Mouse (Mus musculus) CD8-positive naive resting alpha-beta T cell, adult 2 months (primary cell): Measurements from ENCODE around the gene P4htm.
"Not testable (repeated sequence)": the region's sequence is repeated elsewhere in the genome, so short reads cannot be mapped to it uniquely, and the experiment has no call there.

Experiments used
- DNase-seq, 2 experiments: peaks; one replicate each; pipeline ENCODE4 v3.0.0; 2022; ENCODE audit warnings: low read depth in 2 of 2, low spot score in 2 of 2

P4htm gene

DNA sequence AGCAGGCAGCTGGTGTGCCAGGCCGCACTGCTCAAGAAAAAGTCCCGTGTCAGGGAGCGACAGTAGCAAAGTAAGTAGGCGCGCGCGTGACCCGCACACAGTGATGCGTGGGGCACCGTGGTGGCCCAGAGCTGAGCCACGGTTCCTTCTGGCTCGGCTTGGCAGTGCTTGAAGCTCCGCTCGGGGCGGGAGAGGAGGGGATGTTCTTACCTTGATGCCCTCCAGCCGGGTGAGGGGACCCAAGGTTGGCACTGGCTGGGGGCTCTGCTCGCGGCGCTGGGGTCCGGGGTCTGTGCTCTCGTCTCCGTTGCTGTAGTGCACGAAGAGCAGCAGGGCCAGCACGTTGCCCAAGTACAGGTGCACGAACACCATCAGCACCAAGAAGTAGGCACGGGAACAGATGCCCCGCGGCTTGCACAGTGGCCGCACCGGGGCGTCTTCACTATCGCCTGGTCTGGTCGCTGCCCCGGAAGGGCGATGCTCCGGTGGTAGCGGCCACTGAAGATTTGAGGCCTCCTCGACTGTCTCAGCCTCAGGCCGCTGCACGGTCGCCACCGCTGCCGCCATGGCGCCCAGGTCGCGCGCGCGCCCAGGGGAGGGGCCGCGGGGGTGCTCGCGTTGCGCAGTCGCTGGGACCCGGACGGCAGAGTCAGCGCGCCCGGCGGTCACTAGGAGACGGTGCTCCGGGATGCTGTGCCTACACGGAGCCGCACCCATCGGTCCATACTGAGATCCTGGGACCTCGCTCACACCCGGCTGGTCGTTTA is at the start of gene P4htm:
Gene P4htm (minus strand): TSS at position 670 of the 767 bp plus-strand sequence.
- peak; percentile 37 to 48 for DNase-seq

DNA sequence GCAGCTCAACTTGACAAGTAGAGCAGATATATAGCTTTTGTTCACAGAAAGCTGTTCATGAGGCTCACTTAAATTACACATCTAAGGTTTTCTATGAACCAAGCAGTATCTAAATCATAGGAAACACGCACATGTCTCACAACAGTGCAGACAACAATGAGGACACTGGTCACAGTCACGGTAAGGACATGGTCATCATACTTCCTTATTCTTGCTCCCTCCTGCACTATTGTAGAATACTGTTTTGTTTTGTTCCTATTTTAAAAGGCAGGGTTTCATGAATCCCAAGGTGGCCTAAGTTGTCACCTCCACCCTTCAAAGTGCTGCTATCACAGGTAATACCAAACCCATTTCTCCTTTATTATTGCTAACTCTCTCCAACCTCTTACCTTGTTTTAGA is 42.4 kb upstream of the P4htm start:
- no peak for DNase-seq

DNA sequence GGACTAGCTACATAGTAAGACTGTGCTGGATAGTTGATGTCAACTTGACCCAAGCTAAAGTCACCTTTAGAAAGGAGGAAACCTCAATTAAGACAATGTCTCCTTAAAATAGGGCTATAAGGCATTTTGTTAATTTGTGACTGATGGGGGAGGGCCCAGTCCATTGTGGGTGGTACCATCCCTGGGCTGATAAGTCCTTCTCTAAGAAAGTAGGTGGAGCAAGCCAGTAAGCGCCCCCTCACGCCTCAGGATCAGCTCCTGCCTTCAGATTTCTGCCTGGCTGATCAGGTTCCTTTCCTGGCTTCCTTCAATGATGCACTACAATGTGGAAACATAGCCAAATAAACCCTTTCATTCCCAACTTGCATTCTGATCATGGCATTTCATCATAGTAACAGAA is 37.9 kb upstream of the P4htm start:
- DNase-seq: no peak

DNA sequence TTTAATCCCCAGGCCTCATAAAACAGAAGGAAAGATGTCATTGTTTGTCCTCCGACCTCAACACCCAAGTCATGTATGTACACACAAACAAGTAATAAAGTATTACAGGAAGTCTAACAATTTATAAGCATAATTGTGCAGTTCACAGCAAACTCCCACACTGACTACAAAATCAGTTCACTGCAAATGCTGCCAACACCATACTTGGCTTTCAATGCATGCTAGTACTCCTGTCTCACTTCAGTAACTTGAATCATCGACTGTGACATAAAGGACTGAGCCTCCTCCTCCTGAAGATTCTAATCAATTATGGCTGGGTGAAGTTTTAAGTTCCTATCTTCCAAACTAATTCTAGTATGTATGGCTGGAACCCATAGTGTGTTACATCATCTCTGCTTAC is 36.4 kb upstream of the P4htm start:
- no peak for DNase-seq

DNA sequence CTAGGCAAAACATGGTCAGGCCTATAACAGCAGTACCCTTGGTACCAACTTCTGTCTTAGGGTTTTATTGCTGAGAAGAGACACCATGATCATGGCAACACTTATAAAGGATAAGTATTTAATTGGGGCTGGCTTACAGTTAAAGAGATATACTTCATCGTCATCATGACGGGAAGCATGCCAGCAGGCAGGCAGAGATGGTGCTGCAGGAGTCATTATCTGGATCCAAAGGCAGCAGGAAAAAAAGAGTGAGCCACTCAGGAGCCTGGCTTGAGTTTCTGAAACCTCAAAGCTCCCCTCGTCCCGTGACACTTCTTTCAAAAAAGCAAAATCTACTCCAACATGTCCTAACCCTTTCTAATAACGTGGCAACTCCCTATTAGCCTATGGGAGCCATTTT is 34.9 kb upstream of the P4htm start:
- DNase-seq: no peak

DNA sequence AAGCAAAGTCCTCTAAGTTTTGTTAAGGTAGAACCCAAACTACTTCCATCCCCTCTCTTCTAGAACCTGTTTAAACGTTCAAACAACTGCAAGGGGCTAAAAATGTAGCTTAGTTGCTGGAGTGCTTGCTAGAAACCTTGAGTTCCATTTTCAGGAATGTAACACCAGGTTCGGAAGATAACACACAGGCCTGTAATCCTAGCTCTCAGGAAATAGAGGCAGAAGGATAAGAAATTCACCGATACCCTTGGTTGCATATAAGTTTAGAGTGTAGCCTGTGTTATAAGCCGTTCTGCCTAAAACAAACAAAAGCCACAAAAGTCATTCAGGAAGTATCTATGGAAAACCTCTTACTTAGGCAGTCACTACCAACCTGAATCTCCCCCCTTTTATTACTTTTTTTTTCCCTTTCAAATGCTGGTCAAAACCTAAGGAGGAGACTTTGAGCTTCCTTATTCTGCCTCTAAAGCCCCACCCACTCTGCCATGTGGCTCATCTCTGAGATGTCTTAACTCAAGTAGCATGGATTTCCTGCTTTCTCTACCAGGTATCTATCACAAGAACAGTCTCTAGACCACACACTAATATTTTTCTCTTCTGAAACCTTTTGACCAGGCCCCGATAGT is 34.3 kb upstream of the P4htm start:
- DNase-seq: no peak

DNA sequence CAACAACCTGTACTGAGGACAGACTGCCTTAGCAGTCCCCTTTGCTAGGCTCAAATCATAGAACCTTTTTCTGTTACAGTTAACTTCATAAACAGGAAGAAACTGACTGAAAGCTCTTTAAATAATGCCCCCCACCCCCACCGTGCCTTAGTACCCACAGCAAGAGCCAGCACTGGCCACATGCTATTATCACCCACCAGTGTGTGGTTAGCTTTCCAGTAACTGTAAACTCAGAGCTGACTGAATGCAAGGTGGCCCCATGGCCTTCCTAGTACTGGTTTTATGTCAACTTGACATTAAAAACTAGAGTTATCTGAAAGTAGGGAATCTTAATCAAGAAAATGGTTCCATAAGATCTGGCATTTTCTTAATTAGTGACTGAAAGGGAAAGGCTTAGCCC is 33.2 kb upstream of the P4htm start:
- no peak for DNase-seq

DNA sequence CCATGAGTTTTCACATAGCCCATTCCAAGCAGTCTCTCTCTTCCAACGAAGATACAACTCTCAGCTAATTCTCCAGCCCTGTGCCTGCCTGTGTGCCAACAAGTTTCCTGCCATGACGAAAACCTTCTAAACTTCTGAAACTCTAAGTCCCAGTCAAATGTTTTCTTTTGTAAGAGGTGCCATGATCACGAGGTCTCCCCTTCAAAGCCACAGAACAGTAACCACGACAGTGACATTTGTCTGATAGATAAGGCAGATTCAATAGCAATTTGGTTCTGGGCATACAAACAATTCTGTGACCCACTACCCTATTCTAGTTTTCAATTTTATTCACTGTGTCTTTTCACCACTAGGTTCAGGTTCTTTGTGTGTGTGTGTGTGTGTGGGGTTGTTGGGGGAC is 30.7 kb upstream of the P4htm start:
- no peak for DNase-seq

DNA sequence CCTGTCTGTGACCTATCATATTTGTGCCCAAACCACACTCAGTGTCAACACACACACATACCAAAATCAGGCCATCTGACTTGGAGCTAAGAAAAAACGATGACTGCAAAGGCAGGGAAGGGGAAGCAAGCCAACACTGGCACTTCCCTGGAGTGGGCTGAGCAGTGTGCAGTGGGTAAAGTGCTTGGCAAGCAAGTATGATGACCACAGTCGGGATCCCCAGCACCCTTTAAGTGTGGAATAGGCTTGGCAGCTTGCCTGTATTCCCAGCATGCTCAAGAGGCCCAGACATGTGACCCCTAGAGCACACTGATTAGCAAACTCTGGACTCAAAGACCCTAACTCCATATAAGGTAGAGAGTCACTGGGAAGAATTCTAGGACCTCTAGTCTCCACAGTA is 29.0 kb upstream of the P4htm start:
- no peak for DNase-seq

DNA sequence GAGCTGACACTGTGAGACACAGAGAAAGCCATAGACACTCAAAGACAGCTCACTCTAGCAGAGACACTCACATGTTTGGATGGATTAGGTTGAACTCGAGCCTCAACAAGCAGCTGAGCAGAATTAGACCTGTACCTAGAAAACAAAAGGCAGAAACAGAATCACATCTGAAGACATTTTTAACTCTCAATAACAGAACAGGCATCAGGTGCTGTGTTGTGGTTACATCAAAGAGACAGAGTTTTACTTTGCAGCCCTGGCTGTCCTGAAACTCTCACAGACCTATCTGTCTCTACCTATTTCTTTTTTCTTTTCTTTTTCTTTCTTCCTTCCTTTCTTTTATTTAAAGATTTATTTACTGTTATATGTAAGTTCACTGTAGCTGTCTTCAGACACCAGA is 19.8 kb upstream of the P4htm start:
- peak in 1 of 2 experiments; percentile 17 for DNase-seq

DNA sequence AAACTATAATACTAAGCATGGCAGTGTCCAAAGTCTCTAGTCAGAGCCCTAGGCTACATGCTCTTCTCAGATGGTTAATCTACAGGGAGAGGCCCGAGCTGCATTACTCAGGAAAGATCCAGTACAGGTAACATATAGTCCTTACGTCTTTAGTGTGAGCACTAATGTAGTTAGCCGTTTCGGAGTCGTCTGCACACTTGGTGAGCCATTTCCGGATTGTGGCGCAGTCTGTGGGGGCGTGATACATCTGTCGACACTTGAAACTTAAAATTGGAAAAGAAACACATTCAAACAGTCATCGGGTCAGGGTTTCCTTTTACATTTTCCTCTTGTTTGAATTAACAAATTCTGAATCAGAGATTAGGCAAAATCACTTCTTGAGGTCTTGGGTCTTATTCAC is 14.0 kb upstream of the P4htm start:
- DNase-seq: no peak

DNA sequence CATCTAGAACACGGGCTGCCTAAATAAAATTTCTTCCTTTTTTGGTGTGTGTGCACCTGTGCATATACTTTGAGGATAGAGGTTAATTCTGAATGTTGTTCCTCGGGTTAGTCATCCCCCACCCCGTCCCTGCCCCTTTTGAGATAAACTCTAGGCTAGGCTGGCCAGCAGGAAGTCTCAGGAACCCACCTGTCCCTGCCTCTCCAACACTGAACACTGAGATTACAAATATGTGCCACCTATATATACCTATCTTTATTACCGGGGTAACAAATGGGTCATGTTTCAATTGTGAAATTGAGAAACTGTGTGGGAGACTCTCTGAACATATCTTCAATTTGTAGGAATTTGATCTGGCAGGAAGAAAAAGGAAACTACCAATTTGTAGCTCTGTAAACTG is 11.4 kb upstream of the P4htm start:
- no peak for DNase-seq

DNA sequence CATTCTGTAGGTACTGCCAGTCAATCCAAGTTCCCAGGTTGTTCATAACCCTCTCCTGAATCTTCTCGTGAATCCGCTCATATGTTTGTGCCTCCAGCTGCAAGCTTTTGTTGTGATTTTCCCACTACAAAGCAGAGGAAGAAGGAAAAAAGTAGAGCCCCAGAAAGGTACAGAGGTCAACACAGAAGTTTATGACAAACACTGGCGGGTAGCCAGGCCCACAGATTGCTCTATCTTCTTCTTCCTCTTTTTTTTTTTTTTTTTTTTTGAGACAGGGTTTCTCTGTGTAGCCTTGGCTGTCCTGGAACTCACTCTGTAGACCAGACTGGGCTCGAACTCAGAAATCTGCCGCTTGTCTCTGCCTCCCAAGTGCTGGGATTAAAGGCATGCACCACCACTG is 10.5 kb upstream of the P4htm start:
- not testable (repeated sequence) for DNase-seq

DNA sequence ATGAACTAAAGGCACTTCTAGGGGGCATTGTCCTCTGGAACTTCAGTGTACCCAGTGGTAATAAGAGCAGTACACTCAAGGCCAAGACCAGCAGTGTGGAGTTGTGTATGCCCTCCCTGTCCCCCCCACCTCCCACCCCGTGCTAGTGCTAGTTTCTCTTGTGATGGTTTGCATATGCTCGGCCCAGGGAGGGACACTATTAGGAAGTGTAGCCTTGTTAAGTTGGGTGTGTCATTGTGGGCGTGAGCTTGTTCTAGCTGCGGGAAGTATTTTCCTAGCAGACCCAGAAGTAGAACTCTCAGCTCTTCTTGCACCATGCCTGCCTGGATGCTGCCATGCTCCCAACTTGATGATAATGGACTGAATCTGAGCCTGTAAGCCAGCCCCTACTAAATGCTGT is 4.5 kb upstream of the P4htm start:
- no peak for DNase-seq

DNA sequence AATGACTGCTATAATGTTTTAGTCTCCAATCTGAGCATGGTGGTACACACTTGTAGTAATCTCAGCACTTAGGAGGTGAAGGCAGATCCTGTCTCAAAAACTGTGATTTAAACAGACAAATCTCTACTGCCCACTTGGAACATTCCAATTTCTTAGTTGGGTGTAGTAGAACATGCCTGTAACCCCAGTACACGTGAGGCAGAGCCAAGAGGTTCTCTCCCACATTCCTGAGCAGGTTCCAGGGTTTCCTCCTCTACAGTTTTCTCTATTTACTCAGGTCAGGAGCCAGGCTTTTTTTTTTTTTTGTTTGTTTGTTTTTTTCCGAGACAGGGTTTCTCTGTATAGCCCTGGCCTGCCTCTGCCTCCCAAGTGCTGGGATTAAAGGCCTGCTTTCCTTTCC is 2.5 kb upstream of the P4htm start:
- no peak for DNase-seq

DNA sequence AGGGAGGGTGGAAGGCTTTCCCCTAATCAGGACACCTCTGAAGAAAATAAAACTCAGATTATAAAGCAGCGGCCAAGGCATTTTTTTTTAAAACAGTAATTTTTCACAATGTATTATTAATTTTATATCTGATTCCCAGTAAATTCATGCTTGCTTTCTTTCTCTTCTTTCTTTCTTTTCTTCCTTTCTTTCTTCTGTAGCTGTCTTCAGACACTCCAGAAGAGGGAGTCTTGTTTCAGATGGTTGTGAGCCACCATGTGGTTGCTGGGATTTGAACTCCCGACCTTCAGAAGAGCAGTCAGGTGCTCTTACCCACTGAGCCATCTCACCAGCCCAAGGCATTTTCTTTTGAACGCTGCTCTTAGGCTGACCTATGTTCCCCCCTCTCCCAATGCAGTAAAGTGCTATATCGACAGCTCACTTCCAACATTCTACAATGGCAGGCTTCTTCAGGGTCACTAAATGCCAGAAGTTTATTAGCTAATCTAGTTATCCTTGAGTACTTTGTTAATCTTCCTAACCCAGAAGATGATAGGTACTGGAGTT is 1.6 kb upstream of the P4htm start:
- no peak for DNase-seq

DNA sequence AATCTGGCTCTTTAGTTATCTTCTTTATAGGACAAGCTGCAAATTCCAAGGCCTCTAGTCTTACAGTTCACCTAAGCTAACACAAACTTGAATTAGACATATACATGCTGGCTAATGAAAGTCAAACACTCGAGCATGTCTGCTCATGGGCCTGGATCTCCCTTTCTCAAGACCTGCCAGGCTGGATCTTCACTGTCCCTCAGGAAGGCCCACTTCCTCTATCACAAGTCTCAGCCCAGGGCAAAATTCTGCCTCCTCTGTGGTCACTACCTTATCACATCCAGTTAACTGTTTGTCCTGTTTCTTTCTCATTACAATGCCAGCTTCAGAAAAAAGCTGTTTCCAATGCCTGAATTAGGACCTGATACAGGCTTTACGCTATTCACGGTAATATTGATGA is 3.1 kb downstream of the P4htm start:
- DNase-seq: no peak

DNA sequence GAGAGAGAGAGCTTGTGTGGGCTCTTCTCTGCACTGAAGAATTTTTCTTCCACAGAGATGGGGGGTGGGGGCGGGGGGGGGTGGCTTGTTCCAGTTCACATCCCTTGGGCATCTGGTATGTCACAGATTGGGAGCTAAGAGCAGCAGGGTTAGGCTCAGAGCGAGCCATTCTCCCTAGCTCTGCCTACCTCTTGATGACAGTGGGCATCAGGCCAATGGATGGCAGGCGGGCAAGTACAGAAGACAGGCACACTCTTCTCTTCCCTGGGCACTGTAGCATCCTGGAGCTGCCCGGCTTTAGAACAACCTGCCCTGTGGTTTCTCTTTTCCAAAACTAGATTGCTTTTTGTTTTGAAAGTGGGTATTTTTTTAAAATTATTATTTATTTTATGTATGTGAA is 6.0 kb downstream of the P4htm start:
- no peak for DNase-seq

DNA sequence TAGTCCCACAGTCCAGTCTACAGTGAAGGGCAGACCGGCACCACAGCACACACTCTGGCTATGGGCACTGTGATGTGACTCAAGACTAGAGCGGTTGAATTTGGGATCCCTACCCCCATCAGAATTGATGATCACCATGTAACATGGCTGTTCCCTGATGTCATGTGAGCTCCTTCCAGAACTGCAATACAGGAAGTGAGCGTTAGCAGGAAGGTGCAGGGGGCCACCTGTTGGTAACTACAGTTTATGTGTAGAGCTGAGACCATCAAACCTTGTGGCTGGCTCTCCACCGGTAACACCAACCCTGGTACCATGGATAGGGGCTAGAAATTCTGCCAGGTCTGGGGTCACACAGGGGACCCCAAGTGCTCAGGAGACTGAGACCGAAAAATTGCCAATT is 8.2 kb downstream of the P4htm start:
- DNase-seq: no peak

DNA sequence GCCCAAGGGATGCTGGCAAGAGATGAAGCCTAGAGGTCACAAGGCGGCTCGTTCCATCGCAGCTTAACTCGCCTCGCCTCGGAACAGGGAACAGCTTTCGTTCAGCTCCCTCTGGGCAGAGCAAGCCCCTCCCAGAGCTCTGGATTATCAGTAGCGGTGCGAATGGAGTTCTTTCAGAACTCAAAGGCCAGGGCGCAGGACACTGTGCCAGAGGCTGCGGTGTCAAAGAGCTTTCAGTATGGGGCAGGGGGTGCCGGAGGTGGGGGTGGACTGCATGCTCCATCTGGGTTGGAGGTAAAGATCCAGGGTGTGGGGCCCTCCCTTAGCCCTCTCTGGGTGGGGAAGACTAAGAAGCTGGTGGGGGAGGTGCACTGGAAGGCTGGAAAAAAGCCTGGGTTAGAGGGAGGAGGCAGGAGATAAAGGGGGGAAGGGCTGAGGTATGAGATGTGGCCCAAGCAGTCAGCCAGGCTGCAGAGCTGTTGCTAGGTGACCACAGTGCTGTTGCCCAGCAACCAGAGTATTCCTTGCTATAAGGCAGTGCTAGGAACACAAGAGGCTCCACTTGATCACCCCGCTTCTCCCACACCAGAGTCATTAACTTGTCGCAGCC is 9.8 kb downstream of the P4htm start:
- DNase-seq: no peak

DNA sequence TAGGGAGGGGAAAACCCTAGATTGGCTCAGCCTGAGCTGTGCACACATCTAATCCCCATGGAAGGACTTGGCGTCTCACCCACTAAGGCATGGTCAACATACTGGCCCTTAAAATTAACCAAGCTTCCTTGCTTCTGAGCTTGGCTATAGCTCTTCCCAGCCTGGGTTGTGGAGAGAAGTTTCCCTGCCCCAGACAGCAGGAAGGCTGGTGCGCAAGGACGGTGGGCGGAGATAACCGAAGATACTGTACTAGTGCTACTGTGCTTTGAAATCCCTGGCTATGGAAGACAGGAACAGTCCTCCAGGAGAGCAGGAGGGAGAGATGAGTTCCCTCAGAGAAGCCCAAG is 18.1 kb downstream of the P4htm start:
- no peak for DNase-seq

DNA sequence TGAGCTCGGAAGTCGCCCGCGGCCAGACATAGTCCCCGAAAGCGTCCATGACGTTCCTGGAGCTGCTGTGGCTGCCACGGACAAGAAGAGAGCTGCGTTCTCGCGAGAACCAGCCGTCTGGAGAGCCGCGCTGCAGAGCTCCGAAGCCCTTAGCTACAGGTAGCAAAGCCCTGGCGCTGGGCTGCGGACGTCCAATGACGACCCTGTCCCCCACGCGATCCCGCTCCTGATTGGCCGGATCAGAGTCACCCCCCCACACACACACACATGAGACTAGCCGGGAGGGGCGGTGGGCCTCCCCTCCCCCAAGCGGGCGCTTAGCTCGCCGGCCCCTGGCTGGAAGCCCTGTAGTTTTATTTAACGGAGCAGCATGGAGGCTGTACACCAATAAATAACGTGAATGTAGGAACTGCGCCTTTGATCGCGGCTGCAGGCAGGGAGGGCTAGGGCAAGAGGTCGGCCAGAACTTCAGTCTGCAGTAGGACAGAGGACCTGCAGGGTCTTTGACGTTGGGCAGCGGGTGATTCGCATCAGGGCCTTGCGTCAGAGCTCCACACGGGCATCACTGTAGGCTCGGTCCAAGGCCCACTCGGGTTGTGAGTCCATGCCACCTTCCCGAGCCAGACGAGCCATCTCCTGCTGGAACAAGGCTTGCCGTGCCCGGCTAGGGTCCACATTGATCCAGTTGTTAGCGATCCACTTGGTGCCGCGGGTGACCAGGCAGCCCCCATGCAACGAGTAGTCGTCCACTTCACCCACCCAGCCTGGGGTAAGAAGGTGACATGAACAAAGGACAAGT is 18.7 kb downstream of the P4htm start, which contains the start of gene Wdr6:
Gene Wdr6 (minus strand): TSS at position 195 of the 799 bp plus-strand sequence.
- DNase-seq: peak; percentile 80 to 83
